Mouse (Mus musculus) frontal cortex, postnatal 14 days (tissue): ENCODE results near the gene Snrpd2.

ENCODE experiments used
- DNase-seq, 2 experiments: peaks; one replicate each; pipeline ENCODE4 v3.0.0; 2022; ENCODE audit warnings: low spot score in 2 of 2

Gene Snrpd2

GRCm38 (mm10) chr7:19149626-19150025, at the start of gene Snrpd2:
Gene Snrpd2, plus strand, starts transcription at chr7:19149722.
- peak; percentile 88 to 93 for DNase-seq

DNA sequence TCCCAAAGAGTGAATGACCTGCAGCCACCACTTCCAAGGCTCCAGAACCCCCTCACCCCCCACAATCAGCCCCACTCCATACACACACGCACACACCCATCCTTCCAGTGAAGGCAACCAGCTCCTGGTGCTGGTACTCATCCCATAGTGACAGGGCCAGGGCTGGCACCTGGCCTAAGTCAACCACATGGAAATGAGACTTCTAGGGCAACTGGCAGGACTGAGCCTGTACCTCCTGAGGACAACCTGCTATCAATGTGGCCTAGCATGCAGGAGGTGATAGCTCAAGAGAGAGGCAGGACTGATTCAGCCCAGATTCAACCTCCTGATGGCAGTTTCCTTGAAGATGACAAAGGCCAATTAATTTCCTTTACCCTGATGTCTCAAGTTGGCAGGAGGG, 49.2 kb upstream of the Snrpd2 start:
- no peak for DNase-seq

DNA sequence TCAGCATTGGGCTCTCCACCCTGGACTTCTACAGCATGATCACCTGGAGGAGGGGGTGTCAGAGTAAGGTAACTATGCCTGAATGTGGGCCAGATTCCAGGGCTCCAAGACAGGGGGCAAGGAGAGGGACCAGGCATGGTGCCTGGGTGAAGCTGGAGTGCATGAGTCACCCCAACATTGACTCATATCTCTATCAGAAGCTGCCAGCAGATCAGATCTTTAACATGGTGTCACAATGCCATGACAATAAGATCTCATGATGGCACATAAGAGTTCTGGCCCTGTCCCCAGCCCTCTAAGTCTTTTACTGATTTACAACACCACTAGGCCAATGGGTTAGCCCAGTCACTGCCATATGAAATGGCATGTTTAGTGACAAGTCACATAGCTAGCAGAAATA, 45.8 kb upstream of the Snrpd2 start:
- no peak for DNase-seq

DNA sequence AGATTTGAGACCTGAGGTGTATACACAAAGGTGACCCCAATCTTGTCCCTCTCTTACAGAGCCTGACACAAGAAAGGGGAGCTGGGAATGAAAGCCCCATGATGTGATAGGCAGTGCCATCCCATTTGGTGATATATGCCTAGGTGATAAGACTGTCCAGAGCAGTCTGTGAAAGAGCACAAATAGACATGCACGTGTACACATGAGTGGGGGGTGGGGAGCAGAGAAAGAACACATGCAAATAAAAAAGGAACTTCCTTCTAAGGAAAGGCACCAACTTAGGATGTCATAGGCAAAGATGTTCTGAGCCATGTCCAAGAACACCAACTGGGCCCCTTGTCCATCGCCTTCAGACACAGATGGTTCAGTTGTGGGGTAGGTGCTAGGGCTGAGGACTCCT, 45.0 kb upstream of the Snrpd2 start:
- no peak for DNase-seq

DNA sequence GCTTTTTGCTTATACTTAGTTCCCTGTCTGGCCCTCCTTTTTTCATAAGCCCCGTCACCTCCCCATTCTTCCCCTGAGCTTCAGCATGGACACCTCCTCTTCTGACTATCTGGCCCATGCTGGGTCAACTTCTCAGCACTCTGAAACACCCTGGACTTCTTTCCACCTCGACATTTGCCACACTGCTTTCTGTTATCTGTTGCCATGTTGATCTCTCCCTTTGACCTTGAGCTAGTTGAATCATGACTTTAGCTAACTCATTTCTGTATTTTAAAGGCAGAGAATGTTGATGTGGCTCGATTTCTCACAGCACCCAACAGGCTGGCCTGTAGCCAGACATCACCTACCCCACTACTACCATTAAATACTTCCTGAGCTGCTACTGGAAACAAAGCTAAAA, 42.1 kb upstream of the Snrpd2 start:
- DNase-seq, result no peak

DNA sequence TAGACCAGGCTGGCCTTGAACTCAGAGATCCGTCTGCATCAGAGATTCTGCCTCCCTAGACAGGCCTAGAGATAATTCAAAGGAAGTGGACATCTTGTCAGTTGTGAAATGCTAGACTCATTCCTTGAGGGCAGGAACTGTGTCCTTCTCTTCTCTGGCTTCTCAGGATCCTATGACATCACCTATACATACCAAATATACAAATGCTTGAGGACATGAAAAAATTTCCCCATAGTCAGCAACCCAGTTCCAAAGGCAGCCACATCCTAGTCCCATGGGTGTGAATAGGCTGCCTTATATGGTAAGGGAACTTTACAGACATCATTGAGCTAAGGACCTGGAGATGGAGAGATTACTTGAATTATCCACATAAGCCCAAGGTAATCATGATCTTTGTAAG, 40.0 kb upstream of the Snrpd2 start:
- no peak for DNase-seq

DNA sequence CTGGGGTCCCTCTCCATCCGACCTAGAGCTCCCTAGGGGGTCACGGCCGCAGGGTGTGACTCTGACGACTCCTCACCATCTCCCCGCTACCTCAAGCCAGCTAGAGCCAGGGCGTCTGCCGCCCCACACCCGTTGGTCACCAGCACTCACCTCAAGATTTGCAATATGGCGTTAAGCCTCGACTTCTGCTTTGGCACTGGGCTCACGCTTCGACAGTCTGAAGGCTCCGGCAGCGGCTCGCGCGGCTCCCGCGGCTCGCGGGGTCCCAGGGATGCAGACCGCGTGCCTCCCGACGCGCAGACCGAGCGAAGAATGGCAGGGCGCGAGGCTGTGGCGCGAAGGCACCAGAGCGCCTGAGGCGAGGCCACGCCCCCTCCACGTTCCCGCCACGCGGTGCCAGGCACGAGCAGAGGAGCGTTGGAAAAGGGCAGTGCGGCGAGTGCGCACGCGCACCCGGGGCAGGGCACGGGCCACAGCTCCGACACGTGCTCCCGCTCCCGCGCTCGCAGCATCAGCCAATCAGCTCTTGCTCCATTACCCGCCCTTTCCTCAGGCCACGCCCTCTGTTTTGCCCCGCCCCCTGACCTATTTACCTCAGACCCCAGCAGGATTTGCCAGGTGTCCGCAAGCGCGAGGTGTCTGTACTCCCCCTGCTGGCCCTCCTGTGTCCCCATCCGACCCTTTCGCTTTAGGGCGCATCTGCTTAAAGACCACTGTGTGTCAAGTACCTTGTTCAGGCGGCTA, 31.3 kb upstream of the Snrpd2 start, which contains the start of gene Gm4969:
TSS of gene Gm4969 (minus strand) at position 341 of the 744 bp plus-strand sequence.
- DNase-seq, result peak; percentile 58 to 68

GRCm38 (mm10) chr7:19119083-19119482, 30.4 kb upstream of the Snrpd2 start:
- DNase-seq, result no peak

DNA sequence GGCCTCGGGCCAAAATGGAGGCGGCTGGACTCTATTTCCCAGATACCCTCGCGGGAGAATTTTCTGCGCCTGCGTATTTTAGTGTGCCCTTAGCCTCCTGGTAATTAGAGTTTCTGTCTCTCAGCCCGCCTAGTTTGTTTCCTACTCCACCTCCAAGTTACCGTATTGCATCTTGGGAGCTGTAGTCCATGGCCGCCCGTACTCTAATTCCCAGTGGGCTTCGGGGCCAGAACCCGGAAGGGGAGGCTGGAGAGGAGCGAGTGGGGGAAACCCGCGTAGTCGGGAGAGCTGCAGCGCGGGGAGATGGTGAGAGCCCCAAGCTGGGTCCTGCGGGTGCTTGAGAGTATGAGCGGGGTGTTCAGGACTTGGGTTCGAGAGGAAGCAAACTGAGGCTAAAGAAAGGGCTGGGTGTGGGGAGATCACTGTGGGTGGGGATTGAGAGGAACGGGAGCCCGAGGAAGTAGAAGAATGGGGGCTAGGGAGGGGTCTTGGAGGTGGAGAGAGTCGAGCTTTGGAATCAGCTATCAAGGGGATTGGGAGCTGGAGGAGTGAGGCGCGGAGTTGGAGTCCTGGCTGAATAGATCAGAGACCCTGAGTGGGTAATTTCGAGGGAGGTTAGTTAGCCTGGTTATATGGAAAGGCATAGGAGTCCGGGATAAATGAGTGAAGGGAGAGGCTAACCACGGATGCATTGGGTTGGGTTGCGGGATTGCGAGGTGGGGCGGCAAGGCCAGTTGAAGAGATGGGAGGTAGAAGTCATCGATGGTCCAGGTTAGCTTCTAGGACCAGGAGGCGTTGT, 29.7 kb upstream of the Snrpd2 start, which contains the start of gene Fbxo46:
TSS of gene Fbxo46 (plus strand) at position 229 of the 799 bp plus-strand sequence.
- DNase-seq, result peak; percentile 88 to 91

GRCm38 (mm10) chr7:19121686-19122085, 27.8 kb upstream of the Snrpd2 start:
- no peak for DNase-seq

- no peak for DNase-seq
These were observed 24.8 kb upstream of the Snrpd2 start for GRCm38 (mm10) chr7:19124713-19125112.

- no peak for DNase-seq
These were observed 21.8 kb upstream of the Snrpd2 start for GRCm38 (mm10) chr7:19127744-19128143.

DNA sequence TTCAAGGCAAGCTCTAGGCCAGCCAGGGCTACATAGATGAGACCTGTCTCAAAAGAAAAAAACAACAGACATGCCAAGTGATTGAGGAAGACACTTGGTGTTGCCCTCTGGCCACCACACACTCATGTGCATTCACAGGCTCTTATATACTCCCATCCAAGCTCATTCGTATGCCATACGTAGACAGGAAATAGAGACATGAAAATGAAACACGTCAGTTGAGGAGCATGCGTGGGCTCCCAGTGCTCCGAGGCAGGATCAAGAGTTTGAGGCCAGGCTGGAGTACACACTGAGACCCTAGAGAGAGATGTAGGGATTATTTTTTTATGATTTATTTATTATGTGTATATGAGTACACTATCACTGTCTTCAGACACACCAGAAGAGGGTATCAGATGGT, 20.1 kb upstream of the Snrpd2 start:
- DNase-seq, result no peak

- DNase-seq, result no peak
These were observed 18.9 kb upstream of the Snrpd2 start for GRCm38 (mm10) chr7:19130657-19131056.

GRCm38 (mm10) chr7:19131324-19131848, 18.1 kb upstream of the Snrpd2 start:
- peak; percentile 94 to 97 for DNase-seq

GRCm38 (mm10) chr7:19136168-19136567, 13.4 kb upstream of the Snrpd2 start:
- no peak for DNase-seq

- no peak for DNase-seq
These were observed 12.7 kb upstream of the Snrpd2 start for GRCm38 (mm10) chr7:19136673-19137334.

DNA sequence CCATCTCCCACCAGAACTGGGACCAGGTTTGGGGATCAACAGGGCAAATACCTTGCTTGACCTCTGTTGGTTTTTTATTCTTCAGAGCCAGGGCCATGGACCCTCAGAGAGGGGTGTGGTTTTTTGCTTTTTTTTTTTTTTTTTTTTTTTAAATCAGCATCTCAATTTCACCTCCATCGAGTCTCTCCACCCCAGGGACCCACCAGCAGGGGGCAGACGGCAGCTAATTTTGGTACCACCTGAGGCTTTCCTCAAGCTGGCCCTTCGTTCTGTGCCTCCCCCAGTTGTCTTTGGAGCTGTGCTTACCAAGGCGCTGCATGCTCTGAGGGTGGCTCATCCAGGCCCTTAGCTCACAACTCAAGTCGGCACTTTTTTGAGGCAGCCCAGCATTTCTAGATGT, 12.1 kb upstream of the Snrpd2 start:
- DNase-seq, result peak in 1 of 2 experiments; percentile 51

- DNase-seq, result no peak
These were observed 2.7 kb upstream of the Snrpd2 start for GRCm38 (mm10) chr7:19146793-19147192.

DNA sequence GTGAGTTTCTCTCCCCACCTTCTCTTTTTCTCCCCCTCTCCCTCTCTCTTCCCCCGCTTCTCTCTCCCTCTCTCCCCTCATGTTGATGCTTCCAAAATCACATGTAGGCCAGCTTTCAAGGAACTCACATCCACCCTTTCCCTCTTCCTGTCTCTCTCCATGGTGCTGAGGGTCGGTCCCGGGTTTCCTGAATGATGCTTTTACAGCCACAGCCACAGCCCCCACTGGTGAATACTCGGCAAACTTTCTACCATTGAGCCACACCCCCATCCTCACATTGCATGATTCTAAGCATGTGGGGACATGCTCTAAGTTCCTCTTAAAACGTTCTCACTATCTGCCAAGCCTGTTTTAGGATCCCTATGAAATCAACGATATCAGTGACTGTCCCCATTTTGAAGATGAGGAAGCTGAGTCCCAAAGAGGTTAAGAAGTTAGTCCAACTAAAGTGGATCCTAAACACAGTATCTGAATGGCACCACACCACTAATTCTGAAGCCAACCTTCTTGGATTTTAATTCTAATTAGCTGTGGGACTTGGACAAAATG, 2.0 kb upstream of the Snrpd2 start:
- no peak for DNase-seq

- no peak for DNase-seq
These were observed 1.2 kb upstream of the Snrpd2 start for GRCm38 (mm10) chr7:19148180-19148874.
